Mouse (Mus musculus) layer of hippocampus, adult 11-12 months (tissue): ENCODE measurements around the gene Fgfr1op2.
"Not testable (repeated sequence)": the region's sequence is repeated elsewhere in the genome, so short reads cannot be mapped to it uniquely, and the experiment has no call there.

Experiments used
- DNase-seq: peaks from one replicate; pipeline ENCODE4 v3.0.0; 2022; ENCODE audit warnings: low spot score

Gene Fgfr1op2

DNA sequence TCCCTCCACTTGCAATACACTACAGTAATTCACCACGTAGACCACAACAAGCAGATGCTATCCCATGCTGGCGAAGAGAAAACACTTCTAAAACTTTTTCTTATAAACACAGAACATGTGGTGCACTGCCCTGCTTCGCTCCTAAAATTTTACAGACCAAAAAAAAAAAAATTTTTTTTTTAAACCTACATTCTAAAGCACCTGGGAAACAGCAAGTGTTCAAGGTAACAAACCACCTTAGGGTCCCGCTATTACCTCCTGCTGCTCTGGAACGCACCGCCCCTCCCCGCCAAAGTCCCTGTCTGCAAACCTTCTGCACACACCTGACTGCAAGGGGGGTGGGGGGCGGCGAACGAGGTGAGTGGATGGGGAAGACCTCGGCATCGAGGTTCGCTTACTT lies at the start of gene Fgfr1op2:
TSS of gene Fgfr1op2 (plus strand) at position 301 of the 400 bp plus-strand sequence.
- no peak for DNase-seq

DNA sequence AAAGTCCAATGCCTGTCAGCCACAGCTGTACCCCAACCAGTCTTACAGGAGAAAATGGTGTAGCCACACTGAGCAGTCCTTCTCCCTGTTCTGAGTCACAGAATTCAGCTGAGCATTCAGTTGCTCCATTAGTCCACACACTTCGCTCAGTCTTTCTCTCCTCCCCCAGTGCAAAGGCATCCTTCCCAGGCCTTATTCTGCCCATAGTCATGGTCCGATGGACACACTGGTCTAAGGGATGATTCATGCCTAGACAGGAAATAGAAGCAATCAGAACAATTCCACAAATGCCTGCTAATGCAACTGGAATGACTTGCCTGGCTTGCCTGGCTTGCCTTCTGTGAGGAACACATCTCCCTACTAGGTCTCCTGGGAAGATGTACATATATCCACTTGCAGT lies 49.5 kb upstream of the Fgfr1op2 start:
- no peak for DNase-seq

DNA sequence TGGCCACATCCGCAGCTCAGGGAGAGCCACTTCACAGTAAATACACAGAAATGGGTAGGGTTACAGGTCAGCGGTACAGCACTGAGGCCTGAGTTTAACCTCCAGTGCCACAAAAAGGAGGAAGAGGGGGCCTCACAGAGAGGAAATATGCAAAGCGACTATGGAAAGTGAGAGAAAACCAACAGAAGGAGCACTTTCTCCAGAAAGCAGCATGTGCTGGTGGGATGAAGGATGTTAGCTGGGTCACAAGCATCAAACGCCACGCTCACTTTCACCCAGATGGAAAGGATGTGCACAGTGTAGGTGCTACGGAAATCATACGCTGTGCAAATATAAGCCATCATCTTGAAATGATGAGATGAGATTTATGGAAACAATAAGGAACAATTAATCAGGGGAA lies 46.6 kb upstream of the Fgfr1op2 start:
- no peak for DNase-seq

DNA sequence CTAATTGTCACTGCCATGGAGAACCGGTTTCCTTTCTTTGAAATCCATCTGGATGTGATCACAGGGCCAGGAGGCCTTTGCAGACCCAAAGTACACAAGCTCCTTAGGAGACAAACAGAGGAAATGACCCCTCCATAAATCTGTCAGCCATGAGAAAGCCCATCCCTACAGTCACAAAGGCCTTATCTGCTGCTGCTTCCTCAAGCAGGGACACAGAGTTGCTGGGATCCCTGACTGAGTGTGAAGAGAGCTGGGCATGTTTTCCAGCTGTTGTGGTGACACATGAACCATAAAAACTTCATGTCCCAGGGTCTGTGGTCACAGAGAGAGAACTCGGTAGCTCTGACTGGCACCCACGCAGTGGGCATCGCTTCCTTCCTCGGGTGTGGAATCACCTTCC lies 46.2 kb upstream of the Fgfr1op2 start:
- DNase-seq = no peak

DNA sequence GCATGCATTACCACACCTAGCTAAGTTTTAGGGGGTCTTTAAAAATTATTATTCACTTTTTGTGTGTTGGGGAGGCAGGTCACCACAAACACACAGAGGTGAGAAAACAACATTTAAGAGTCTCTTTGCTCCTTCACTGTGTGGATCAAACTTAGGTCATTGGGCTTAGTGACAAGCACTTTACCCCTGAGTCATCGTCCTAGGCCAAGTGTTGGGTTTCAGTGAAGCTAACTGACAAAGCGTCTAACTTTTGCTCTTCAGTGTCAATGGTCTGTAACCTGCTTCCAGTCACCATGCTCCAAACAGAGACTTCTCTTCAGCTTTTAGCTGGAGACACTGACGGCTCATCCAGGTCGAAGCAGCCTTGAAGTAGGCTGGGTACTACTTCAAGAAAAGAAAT lies 43.9 kb upstream of the Fgfr1op2 start:
- DNase-seq = no peak

DNA sequence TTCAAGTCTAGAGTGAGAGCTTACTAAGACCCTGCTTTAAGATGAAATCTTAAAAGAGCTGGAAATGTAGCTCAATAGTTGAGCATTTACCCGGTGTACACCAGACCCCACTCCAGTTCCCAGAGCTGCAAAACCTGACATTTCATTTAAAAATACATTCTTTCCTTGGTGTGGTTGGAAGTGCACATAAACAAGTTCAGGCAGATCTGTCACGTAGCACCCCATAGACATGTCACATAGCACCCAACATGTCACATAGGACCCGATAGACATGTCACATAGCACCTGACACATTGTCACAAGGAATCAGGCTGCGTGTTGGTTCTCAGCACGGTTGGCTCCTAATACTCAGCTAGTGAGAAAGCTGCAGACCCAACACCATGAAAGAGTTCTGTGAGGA lies 41.5 kb upstream of the Fgfr1op2 start:
- no peak for DNase-seq

DNA sequence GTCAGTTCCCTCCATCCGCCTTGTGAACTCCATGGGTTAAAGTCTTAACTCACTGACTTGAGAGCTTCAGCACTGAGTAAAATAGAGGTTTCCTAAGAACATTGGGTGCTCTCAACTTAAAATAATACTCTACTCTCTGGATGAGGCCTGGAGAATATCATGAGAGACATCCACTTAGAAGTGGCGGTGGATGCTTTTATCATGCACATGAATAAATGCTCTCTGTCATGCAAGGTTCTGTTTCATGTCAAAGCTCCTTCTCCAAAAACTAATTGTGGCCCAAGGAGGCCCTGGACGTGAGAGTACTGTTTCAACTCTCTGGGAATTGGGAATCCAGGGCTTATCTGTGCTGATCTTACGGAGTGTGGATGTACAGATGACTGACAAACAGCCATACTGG lies 39.9 kb upstream of the Fgfr1op2 start:
- no peak for DNase-seq

DNA sequence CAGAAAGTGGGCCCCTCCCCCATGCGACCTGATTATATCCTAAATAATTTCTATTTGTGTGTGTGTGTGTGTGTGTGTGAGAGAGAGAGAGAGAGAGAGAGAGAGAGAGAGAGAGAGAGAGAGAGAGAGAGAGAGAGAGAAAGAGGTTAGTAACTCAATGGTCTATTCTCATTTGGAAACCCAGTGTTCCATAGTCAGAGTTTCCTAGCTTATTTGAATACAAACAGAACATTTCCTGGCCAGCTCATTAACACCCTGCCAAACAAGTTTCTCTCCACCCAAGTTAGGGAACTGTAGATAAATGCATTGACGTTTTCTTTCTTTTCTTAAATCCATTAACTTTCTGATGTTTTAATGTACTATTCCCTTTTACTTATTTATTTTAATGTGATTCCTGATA lies 38.9 kb upstream of the Fgfr1op2 start:
- no peak for DNase-seq

DNA sequence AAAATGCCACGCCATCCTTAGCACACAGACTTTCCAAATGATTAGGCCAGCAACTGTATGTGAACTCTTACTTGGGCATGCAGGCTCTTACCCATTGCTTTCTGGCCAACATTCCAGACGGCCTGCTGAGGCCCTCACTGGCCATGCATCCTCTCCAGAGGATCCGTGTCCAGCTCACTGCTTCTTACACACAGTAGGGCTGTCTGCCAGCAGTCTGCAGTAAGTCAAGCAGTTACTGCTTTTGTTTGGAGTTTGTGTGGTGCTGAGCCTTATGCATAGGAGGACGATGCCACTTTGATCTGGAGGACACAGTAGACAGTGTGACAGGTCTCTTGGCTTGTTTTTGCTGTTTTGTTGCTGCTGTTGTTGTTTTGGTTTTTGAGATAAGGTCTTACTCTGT lies 38.3 kb upstream of the Fgfr1op2 start:
- no peak for DNase-seq

DNA sequence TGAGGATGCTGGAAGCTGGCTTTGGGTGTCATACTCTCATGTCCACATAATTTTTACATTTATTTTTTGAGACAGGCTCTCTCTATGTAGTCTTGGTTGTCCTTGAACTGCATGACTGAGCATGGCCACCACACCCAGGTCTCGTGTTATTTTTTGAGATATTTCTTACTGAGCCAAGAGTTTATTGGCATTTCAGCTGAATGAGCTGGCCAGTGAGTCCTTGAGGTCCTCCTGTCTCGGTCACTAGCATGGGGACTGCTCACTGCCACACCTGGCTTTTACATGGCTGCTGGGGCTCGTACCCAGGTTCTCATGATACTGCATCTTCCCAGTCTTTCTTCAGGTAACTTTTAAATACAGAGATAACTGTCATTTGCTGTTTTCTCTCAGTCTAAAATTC lies 36.6 kb upstream of the Fgfr1op2 start:
- no peak for DNase-seq

DNA sequence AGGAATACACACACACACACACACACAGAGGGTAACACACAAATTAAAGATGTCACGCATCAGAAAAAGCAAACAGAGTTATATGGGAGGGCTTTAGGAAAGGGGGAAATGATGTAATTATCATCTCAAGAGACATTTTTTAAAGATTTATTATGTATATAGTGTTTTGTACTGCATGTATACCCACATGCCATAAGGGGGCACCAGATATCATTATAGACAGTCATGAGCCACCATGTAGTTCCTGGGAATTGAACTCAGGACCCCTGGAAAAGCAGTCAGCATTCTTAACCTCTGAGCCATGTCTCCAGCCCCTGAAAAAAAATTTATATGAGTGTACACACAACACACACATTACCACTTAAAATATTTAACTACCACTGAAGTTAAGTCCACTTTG lies 32.4 kb upstream of the Fgfr1op2 start:
- DNase-seq = no peak

DNA sequence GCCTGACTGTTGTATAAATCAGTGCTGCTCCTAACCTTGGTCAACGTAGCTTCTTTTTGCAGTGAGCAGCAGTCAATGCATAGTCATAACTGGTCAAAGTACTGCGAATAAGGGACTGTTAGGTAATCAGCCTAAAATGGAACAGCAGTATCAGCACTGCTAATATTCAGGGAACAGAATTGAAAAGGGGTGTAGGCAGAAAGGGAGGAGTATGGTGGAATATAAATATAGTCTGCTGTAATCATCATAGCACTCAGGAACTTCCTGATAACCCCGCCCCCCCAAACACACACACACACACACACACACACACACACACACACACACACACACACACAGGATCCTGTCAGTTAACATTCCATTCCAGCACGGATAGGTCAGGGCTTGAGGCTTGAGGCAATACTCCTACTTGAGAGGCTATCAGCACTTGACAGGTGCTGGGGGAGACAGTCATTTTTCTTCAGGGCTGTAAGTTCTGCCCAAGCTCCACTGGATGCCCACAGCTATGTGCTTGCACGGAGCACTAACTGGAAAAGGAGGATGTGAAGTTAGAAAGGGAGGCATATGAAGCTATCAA lies 31.6 kb upstream of the Fgfr1op2 start:
- DNase-seq = no peak

DNA sequence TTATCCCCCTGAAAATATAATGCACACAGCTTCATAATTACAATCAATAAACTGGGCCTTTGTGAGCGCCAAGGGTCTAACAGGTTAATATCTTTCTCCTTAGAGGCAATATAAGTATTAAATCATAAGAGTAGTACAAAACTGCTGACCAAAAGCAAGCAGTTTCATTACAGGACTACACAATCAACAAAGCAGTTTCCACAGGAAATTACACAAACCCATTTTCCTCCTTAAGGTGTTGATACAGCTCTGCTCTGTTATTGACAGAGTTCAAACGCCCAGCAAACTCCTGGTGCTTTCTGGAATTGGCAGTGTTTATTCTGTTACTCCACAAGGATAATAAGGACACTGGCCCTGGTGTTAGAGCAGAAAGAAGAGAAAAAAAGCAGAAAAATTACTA lies 26.6 kb upstream of the Fgfr1op2 start:
- DNase-seq = no peak

DNA sequence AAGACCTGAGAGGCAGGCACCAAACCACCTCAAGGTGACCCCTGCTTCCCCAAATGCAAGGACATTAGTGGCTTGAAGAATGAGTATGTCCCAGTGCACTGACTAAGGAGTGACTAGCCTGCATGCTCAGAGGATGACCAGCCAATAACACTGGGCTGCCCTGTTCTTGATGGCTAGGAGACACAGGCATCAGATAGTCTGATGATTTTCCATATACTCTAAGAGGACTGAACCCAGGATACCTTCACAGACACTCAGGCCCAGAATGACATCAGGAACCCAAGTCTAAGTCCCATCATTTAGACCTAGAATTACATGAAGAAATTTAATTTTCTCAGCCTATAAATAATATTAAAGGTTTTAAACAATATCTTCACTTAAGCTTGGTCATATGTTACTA lies 25.7 kb upstream of the Fgfr1op2 start:
- no peak for DNase-seq

DNA sequence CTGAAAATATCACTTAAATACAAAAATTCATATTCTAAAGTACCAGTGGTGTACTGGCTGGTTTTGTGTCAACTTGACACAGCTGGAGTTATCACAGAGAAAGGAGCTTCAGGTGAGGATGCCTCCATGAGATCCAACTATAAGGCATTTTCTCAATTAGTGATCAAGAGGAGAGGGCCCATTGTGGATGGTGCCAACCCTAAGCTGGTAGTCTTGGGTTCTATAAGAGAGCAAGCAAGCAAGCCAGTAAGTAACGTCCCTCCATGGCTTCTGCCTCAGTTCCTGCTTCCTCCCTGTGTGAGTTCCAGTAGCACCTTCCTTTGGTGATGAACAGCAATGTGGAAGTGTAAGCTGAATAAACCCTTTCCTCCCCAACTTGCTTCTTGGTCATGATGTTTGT lies 14.5 kb upstream of the Fgfr1op2 start:
- not testable (repeated sequence) for DNase-seq

DNA sequence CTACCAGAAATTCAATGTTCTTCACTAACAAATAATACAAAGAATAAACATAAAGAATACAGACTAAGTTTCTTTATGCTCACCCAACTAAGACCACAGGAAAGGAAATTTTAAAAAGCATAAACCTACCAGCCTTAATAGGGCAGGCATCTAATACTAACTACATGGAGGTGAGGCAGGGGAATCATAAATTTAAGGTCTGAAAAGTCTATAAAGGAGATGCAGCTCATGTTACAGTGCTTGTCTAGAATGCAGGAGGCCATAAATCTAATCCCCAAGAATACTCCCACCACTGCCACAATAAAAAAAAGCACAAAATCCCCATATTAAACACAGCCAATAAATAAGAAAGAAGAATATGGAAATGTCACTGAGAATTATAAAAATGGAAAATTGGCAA lies 4.9 kb upstream of the Fgfr1op2 start:
- no peak for DNase-seq

DNA sequence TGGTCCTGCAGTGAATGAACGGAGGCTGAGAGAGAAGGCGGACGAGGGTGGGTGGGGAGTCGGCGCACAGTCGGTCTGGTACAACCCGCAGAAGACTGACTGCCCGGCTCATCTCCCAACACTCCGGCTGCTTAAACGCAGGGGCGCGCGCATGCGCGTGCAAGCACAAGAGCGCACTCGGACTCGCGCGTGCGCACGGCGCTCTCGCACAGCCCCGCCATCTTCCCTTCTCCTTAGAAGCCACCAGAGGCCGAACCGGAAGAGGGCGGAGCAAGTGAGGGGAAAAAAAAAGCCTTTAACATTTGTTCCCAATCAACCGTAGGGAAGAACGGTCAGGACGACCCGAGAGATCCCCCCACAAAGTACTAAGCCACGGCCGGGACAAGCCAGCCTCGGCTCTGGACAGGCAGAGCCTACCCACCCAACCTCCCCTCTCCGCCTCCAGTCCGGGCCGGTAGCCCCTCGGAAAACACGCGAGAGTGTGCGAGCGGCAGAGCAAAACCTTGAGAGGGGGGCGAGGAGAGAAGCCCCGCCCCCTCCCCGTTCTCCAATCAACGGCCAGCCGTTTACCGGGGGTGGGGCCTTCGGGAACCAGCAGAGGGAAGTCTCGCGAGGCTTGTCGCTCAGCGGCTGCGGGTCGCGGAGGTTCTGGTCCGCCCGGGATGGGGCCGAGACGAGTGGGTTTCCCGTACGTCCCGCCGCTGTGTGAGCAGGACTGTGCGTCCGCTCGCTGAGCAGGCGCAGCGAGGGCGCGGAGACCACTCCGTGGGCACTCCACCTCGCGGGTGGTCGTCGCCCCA lies 507 bp downstream of the Fgfr1op2 start, which contains the start of gene Ints13:
TSS of gene Ints13 (minus strand) at position 526 of the 800 bp plus-strand sequence.
- DNase-seq = peak; percentile 98

DNA sequence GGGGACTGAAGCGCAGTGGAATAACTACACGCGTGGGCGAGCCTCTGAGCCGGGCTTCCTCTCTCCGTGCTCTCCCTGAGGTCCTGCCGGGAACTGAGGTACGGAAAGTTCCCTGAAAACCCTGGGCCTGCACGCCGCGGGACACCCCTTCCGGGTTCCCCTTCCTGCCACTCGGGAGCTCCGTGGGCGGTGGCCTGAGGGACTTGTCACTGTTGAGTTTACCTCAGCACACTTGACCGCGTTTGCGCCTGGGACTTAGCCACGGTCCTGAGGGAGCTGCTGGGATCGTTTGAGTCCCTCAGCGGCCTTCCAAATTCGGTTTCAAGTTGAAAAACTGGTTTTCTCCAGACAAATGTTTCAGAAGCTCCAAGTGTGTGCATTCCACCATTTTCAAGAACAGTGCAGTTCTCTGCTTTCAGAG lies 1.1 kb downstream of the Fgfr1op2 start:
- no peak for DNase-seq

DNA sequence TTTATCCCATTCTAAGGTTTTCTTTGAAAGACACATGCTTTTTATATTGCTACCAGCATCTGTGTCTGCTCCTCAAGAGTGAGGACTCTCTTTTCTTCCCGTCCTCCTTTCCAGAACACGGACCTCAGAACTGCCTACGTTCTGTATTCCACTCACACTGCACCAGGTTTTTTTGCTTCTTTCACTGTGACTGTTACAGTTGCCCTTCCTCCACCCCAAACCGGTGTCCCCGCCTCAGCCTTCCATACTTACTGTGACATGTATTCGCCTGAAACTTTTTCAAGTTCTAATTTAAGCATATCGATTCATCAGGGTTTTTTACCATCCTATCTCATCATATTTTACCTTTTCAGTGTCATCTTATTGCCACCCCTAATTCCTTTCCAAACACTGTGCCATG lies 1.6 kb downstream of the Fgfr1op2 start:
- DNase-seq = peak; percentile 36

DNA sequence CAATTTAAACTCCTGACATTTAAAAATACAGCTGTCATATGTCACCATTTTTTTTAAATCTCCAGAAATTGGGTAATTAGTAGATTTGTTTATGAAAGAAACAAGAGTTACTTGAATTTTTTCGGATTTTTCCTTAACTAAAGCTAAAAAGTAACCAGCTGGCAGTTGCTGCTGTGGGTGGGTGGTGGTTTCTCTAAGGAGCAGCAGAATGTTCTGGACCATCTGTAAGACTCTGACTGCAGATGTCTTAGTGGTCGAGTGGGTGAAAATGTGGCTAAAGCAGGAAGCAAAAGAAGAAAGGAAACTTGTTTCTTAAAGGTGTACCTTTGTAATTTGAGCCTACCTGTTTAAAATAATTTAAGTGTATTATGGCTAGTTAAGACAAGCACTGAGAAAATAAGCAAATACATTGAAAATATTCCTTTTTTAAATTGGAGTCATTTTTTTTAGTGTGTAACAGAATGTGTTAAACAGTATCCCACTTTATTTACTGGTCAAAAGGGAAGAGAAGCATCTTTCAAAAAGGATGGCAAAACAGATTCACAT lies 3.5 kb downstream of the Fgfr1op2 start:
- DNase-seq = peak; percentile 56

DNA sequence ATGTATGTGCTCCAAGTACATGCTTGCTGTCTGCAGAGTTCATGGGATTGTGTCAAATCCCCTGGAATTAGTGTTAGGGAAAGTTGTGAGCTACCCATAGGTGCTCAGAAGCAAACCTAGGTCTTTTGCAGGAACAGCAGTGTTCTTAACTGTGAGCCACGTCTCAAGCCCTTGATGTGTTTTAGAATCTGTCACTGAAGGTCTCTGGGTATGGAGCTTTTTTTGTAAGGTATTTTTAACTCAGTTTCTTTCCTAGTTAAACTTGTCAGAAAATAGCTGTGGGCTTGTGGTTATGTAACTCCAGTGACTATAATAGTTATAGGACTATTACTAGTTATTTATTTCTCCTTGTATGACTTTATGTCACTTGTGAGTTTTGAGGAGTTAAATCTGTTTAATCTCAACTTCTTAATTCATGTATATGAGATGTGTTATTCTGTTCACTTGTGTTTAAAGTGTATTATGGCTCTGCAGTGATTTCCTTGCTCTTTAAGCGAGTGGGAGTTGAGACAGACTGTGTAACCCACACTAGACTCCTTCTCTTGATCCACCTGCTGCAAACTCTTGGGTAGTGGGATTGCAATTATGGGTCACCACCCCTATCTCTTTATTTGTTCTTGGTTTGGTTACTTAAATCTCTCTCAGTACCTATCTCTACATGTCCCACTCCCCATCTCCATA lies 6.5 kb downstream of the Fgfr1op2 start:
- DNase-seq = no peak

DNA sequence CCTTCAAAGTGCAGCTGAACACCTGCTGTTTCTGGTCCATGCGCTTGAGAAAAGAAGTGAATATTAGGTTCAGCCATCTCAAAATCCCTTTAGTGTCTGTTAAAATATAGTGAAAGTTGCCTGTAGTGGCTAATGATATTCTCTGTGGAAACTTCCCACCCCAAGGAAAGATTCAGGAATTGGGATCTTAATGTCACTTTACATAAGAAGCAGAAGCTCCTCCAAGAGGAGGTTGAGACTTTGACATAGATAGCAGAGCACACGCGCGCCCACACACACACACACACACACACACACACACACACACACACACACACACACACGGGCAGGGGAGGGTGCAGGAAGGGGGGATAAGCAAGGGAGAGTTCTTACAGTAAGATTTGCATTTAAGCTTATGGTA lies 8.1 kb downstream of the Fgfr1op2 start:
- no peak for DNase-seq

DNA sequence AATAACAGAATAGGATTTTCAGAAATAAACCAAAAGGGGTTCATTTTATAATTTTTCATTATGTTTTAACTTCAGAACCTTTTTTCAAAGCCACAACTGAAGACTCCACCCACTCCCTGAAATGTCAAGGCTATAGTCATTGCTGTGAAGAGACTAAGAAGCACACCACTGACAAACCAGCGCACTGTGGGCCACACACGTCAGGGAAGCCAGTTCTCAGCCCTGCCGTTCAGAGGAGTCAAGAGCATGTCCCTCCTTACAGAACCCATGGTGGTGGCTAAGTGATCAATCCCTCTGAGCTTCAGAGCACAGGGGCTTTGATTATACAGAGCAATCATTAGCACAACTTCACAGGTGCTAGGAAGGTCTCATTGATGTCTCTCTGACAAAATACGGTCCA lies 25.6 kb downstream of the Fgfr1op2 start:
- DNase-seq = no peak
